Mouse (Mus musculus) CH12.LX (cell line): ENCODE measurements at regions not wholly inside any gene's neighbourhood (a gene's known extent, or its start where the extent isn't known, plus 50 kb on each side); places are given as distances from the start of the nearest gene placed in this dataset.

Experiments
- CTCF ChIP-seq, 2 experiments: IDR thresholded peaks in 1 of 2; conservative IDR thresholded peaks in 1 of 2; 2 replicates each; pipeline ENCODE4 v1.5.1; 2011 to 2012; ENCODE audit warnings: low read depth in 2 of 2, low read length in 2 of 2, improper control_type of control experiment in 1 of 2, inconsistent platforms in 1 of 2, mild to moderate bottlenecking in 1 of 2, moderate library complexity in 1 of 2
- EP300 ChIP-seq: IDR thresholded peaks from 2 replicates; pipeline ENCODE4 v1.6.1; 2011; ENCODE audit warnings: low read length, improper control_type of control experiment
- JUND ChIP-seq: conservative IDR thresholded peaks from 2 replicates; pipeline ENCODE4 v1.6.1; 2011; ENCODE audit warnings: low read depth, low read length, improper control_type of control experiment
- MAFK ChIP-seq: IDR thresholded peaks from 2 replicates; pipeline ENCODE4 v1.6.1; 2011; ENCODE audit warnings: low read length, improper control_type of control experiment; ENCODE audit not compliant: insufficient replicate concordance
- POLR2AphosphoS2 ChIP-seq: IDR thresholded peaks from 2 replicates; pipeline ENCODE4 v1.6.1; 2011; ENCODE audit warnings: low read depth, low read length, improper control_type of control experiment
- RAD21 ChIP-seq: IDR thresholded peaks from 2 replicates; pipeline ENCODE4 v1.6.1; 2011; ENCODE audit warnings: low read depth, mild to moderate bottlenecking, low read length, improper control_type of control experiment, moderate library complexity
- USF1 ChIP-seq: IDR thresholded peaks from 2 replicates; pipeline ENCODE4 v1.6.1; 2014; ENCODE audit warnings: low read depth, mild to moderate bottlenecking, inconsistent platforms, low read length, improper control_type of control experiment
- ZMIZ1 ChIP-seq: IDR thresholded peaks from 2 replicates; pipeline ENCODE4 v1.6.1; 2012; ENCODE audit warnings: low read depth, mild to moderate bottlenecking, inconsistent platforms, low read length, improper control_type of control experiment

DNA sequence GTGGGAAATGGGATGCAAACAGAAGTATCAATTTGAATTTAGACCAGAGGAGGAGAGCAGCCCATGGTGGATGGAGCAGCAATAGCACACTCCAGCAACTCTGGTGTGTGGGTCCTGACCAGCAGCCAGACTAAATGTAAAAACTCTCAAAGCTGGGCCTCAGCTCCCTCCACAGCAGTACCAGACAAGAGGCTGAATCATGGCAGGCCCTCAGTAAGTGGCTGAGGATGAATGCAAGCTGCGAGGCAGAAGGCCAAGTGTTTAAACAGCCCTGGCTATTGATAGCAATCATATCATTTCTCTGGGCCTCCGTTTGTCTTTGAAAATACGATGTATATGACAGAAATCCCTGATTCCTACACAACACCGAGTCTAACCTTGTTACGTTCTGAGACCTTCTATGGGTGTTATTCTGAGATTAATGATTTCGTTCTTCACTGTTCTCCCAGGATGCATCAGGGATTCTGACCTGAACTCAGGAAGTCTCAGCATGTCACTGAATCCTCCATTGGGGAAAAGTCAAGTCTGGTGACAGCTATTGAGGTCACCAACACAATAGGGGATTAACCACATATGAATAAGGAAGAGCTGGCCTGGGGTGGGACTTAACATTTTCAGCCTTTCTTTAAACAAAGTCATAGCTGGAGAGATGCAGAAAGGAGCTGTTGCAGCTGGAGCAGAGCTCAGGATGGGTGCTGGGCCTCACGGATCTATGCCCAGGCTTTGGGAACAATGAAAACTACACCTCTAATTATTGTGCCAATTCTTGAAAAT is 124.8 kb downstream of the Spata18 start:
- TF ChIP-seq MAFK (no peak), USF1 (no peak), CTCF (conservative IDR thresholded peaks at IDR 0.05 in 1 of 2, IDR thresholded peaks at IDR 0.05 in 1 of 2; ENCODE audit: low read depth in 2 of 2, low read length in 2 of 2) (no peak), POLR2AphosphoS2 (no peak), ZMIZ1 (no peak), EP300 (no peak), JUND (no peak), RAD21 (no peak)
